Mouse (Mus musculus) cerebellum, adult 2 months (tissue): Measurements from ENCODE around the gene Retreg2.

Experiments used
- CTCF ChIP-seq: fragments of 200-500 bp; IDR thresholded peaks from 2 replicates; pipeline ENCODE4 v1.5.1; 2011; ENCODE audit warnings: low read depth, mild to moderate bottlenecking, control low read depth, low read length, moderate library complexity, borderline replicate concordance; ENCODE audit not compliant: insufficient read depth
- POLR2A ChIP-seq: fragments of 200-500 bp; IDR thresholded peaks from 2 replicates; pipeline ENCODE4 v1.6.1; 2011; ENCODE audit warnings: low read length, control low read depth, borderline replicate concordance; ENCODE audit not compliant: insufficient read depth

GRCm38 (mm10) chr1:75138448-75138847 is 4.1 kb upstream of the Retreg2 start:
- TF ChIP-seq POLR2A: no peak
- TF ChIP-seq CTCF: no peak
